Mouse (Mus musculus) adipocyte (in vitro differentiated cells): Measurements from ENCODE around the gene Nfu1.

Source experiments
- DNase-seq: peaks from one replicate; pipeline ENCODE4 v3.0.0-alpha.2; 2016; ENCODE audit warnings: low spot score

Nfu1 gene

GRCm38 (mm10) chr6:87008887-87009286, at the start of gene Nfu1:
TSS of gene Nfu1 (plus strand) at chr6:87009236.
- DNase-seq, result no peak

GRCm38 (mm10) chr6:86963987-86964685, 44.9 kb upstream of the Nfu1 start:
- DNase-seq, result no peak

GRCm38 (mm10) chr6:86967166-86967565, 41.9 kb upstream of the Nfu1 start:
- no peak for DNase-seq

GRCm38 (mm10) chr6:86973956-86974355, 35.1 kb upstream of the Nfu1 start:
- peak; percentile 18 for DNase-seq

- no peak for DNase-seq
Measured at GRCm38 (mm10) chr6:86978156-86978908, 30.7 kb upstream of the Nfu1 start.

- no peak for DNase-seq
Measured at GRCm38 (mm10) chr6:86978909-86979265, 30.1 kb upstream of the Nfu1 start.

- DNase-seq, result peak; percentile 32
Measured at GRCm38 (mm10) chr6:86981206-86981605, 27.8 kb upstream of the Nfu1 start.

GRCm38 (mm10) chr6:86985314-86986106, 23.5 kb upstream of the Nfu1 start:
- no peak for DNase-seq

GRCm38 (mm10) chr6:86989576-86989975, 19.5 kb upstream of the Nfu1 start:
- no peak for DNase-seq

GRCm38 (mm10) chr6:86991041-86991440, 18.0 kb upstream of the Nfu1 start:
- DNase-seq, result no peak

- no peak for DNase-seq
Measured at GRCm38 (mm10) chr6:86992349-86992748, 16.7 kb upstream of the Nfu1 start.

GRCm38 (mm10) chr6:86994254-86994653, 14.8 kb upstream of the Nfu1 start:
- DNase-seq, result no peak

- DNase-seq, result no peak
Measured at GRCm38 (mm10) chr6:86996629-86997307, 12.3 kb upstream of the Nfu1 start.

GRCm38 (mm10) chr6:86997360-86997759, 11.7 kb upstream of the Nfu1 start:
- DNase-seq, result no peak

GRCm38 (mm10) chr6:87001995-87002394, 7.0 kb upstream of the Nfu1 start:
- no peak for DNase-seq

GRCm38 (mm10) chr6:87002521-87003055, 6.4 kb upstream of the Nfu1 start:
- DNase-seq, result peak; percentile 93

GRCm38 (mm10) chr6:87004099-87004498, 4.9 kb upstream of the Nfu1 start:
- no peak for DNase-seq

GRCm38 (mm10) chr6:87005577-87005976, 3.5 kb upstream of the Nfu1 start:
- DNase-seq, result no peak

- DNase-seq, result peak; percentile 97
Measured at GRCm38 (mm10) chr6:87009692-87010328, 774 bp downstream of the Nfu1 start.

GRCm38 (mm10) chr6:87016916-87017315, 7.9 kb downstream of the Nfu1 start:
- peak; percentile 58 for DNase-seq

GRCm38 (mm10) chr6:87018874-87019273, 9.8 kb downstream of the Nfu1 start:
- DNase-seq, result no peak
